Mouse (Mus musculus): ENCODE measurements at regions not wholly inside any gene's neighbourhood (a gene's known extent, or its start where the extent isn't known, plus 50 kb on each side); places are given as distances from the start of the nearest gene placed in this dataset.
A peak's percentile ranks its signal among the peaks of the same experiment; 100 is the strongest.

GRCm38 (mm10) chr4:153063402-153063801 lies 419.2 kb downstream of the Ajap1 start:
- Histone ChIP-seq H3K9ac (no peak overlapping the region), H3K4me1 (replicated peaks; ENCODE audit: control insufficient read depth, insufficient read depth, low read length) (0 out of 2 replicates have a peak, but pooled peaks cover 7% of the 10 kb centered on the region), H3K4me3 (replicated peaks; ENCODE audit: low read length) (no peak overlapping the region), H3K36me3 (replicated peaks; ENCODE audit: control insufficient read depth, insufficient read depth) (no peaks in the 10 kb centered on the region), H3K4me2 (replicated peaks) (no peak overlapping the region), H3K27ac (no peak overlapping the region), H3K27me3 (ENCODE audit: control insufficient read depth, insufficient read depth, low read length) (no peaks in the 10 kb centered on the region), H3K9me3 (ENCODE audit: control insufficient read depth, low read length) (no peaks in the 10 kb centered on the region)
- 54% methylated on average over 9 of the region's 9 CpGs for WGBS
- no peak for ATAC-seq (ENCODE audit: low FRiP score)
- DNase-seq (ENCODE audit: low spot score), result no peak

- 51% methylated on average over 12 of the region's 12 CpGs for WGBS
- H3K9ac ChIP-seq, result no peak overlapping the region
- ATAC-seq (ENCODE audit: low FRiP score), result no peak
These were observed 424.5 kb downstream of the Ajap1 start for GRCm38 (mm10) chr4:153058152-153058551.

GRCm38 (mm10) chr4:153023711-153024110 lies 458.9 kb downstream of the Ajap1 start:
- Histone ChIP-seq H3K4me2 (replicated peaks) (no peak overlapping the region), H3K4me3 (replicated peaks; ENCODE audit: low read length) (no peak overlapping the region), H3K9me3 (ENCODE audit: control insufficient read depth, low read length) (no peaks in the 10 kb centered on the region), H3K27me3 (ENCODE audit: control insufficient read depth, insufficient read depth, low read length) (no peaks in the 10 kb centered on the region), H3K36me3 (replicated peaks; ENCODE audit: control insufficient read depth, insufficient read depth) (no peaks in the 10 kb centered on the region), H3K27ac (no peak overlapping the region), H3K9ac (no peak overlapping the region), H3K4me1 (replicated peaks; ENCODE audit: control insufficient read depth, insufficient read depth, low read length) (no peaks in the 10 kb centered on the region)
- DNase-seq (ENCODE audit: low spot score) (no peak), ATAC-seq (ENCODE audit: low FRiP score) (no peak)

More at GRCm38 (mm10) chr4:153058152-153058551, 424.5 kb downstream of the Ajap1 start:
- no peaks in the 10 kb centered on the region for H3K9me3 ChIP-seq (ENCODE audit: control insufficient read depth, low read length)
- H3K4me1 ChIP-seq (replicated peaks; ENCODE audit: control insufficient read depth, insufficient read depth, low read length), result no peaks in the 10 kb centered on the region
- H3K27me3 ChIP-seq (ENCODE audit: control insufficient read depth, insufficient read depth, low read length), result no peaks in the 10 kb centered on the region
- H3K4me2 ChIP-seq (replicated peaks), result no peak overlapping the region
- H3K36me3 ChIP-seq (replicated peaks; ENCODE audit: control insufficient read depth, insufficient read depth), result no peaks in the 10 kb centered on the region
- H3K4me3 ChIP-seq (replicated peaks; ENCODE audit: low read length), result no peak overlapping the region
- no peak overlapping the region for H3K27ac ChIP-seq
- peak; percentile 48 for DNase-seq (ENCODE audit: low spot score)

- H3K4me2 ChIP-seq (replicated peaks), result no peak overlapping the region
- no peaks in the 10 kb centered on the region for H3K36me3 ChIP-seq (replicated peaks; ENCODE audit: control insufficient read depth, insufficient read depth)
- H3K4me3 ChIP-seq (replicated peaks; ENCODE audit: low read length), result no peak overlapping the region
- no peak overlapping the region for H3K27ac ChIP-seq
- DNase-seq (ENCODE audit: low spot score), result no peak
- no peak overlapping the region for H3K9ac ChIP-seq
- H3K27me3 ChIP-seq (ENCODE audit: control insufficient read depth, insufficient read depth, low read length), result no peaks in the 10 kb centered on the region
- no peak for ATAC-seq (ENCODE audit: low FRiP score)
- H3K9me3 ChIP-seq (ENCODE audit: control insufficient read depth, low read length), result no peaks in the 10 kb centered on the region
- 0 out of 2 replicates have a peak, but pooled peaks cover 3% of the 10 kb centered on the region for H3K4me1 ChIP-seq (replicated peaks; ENCODE audit: control insufficient read depth, insufficient read depth, low read length)
- 68% methylated on average over 10 of the region's 10 CpGs for WGBS
These were observed 463.4 kb downstream of the Ajap1 start for GRCm38 (mm10) chr4:153019211-153019610.

- peak overlapping the region; percentile 7; the same call in 1 of the 2 replicates for H3K9ac ChIP-seq
These were observed 464.3 kb downstream of the Ajap1 start for GRCm38 (mm10) chr4:153018138-153018921.

GRCm38 (mm10) chr4:153017816-153018137 lies 464.8 kb downstream of the Ajap1 start:
- Histone ChIP-seq H3K27ac (no peak overlapping the region), H3K27me3 (ENCODE audit: control insufficient read depth, insufficient read depth, low read length) (no peaks in the 10 kb centered on the region), H3K4me3 (replicated peaks; ENCODE audit: low read length) (no peak overlapping the region), H3K4me2 (replicated peaks) (0 out of 2 replicates have a peak overlapping the region, but pooled peaks have one; percentile 29), H3K9me3 (ENCODE audit: control insufficient read depth, low read length) (no peaks in the 10 kb centered on the region), H3K36me3 (replicated peaks; ENCODE audit: control insufficient read depth, insufficient read depth) (no peaks in the 10 kb centered on the region), H3K4me1 (replicated peaks; ENCODE audit: control insufficient read depth, insufficient read depth, low read length) (0 out of 2 replicates have a peak, but pooled peaks cover 3% of the 10 kb centered on the region), H3K9ac (no peak overlapping the region)
- 73% methylated on average over 2 of the region's 2 CpGs for WGBS
- DNase-seq (ENCODE audit: low spot score) (no peak), ATAC-seq (ENCODE audit: low FRiP score) (0 out of 2 replicates have a peak, but pooled peaks have one; percentile 14)

More at GRCm38 (mm10) chr4:153018138-153018921, 464.3 kb downstream of the Ajap1 start:
- H3K4me3 ChIP-seq (replicated peaks; ENCODE audit: low read length), result no peak overlapping the region
- no peaks in the 10 kb centered on the region for H3K36me3 ChIP-seq (replicated peaks; ENCODE audit: control insufficient read depth, insufficient read depth)
- ATAC-seq (ENCODE audit: low FRiP score) (no peak), DNase-seq (ENCODE audit: low spot score) (peak; percentile 69)
- peak overlapping the region; percentile 29 for H3K4me2 ChIP-seq (replicated peaks)
- peak overlapping the region; percentile 47 for H3K27ac ChIP-seq
- WGBS, result 38% methylated on average over 28 of the region's 28 CpGs
- no peaks in the 10 kb centered on the region for H3K27me3 ChIP-seq (ENCODE audit: control insufficient read depth, insufficient read depth, low read length)
- 0 out of 2 replicates have a peak, but pooled peaks cover 3% of the 10 kb centered on the region for H3K4me1 ChIP-seq (replicated peaks; ENCODE audit: control insufficient read depth, insufficient read depth, low read length)
- H3K9me3 ChIP-seq (ENCODE audit: control insufficient read depth, low read length), result no peaks in the 10 kb centered on the region

GRCm38 (mm10) chr4:153003338-153003737 lies 479.3 kb downstream of the Ajap1 start:
- Histone ChIP-seq H3K27ac (no peak overlapping the region), H3K4me1 (replicated peaks; ENCODE audit: control insufficient read depth, insufficient read depth, low read length) (peaks cover 8% of the 10 kb centered on the region; the same call in 1 of the 2 replicates), H3K36me3 (replicated peaks; ENCODE audit: control insufficient read depth, insufficient read depth) (no peaks in the 10 kb centered on the region), H3K9me3 (ENCODE audit: control insufficient read depth, low read length) (no peaks in the 10 kb centered on the region), H3K9ac (no peak overlapping the region), H3K4me2 (replicated peaks) (no peak overlapping the region), H3K4me3 (replicated peaks; ENCODE audit: low read length) (no peak overlapping the region), H3K27me3 (ENCODE audit: control insufficient read depth, insufficient read depth, low read length) (no peaks in the 10 kb centered on the region)
- DNase-seq (ENCODE audit: low spot score) (no peak), ATAC-seq (ENCODE audit: low FRiP score) (no peak)
- WGBS, result 81% methylated on average over 3 of the region's 3 CpGs

- H3K36me3 ChIP-seq (replicated peaks; ENCODE audit: control insufficient read depth, insufficient read depth), result no peaks in the 10 kb centered on the region
- no peak overlapping the region for H3K9ac ChIP-seq
- H3K9me3 ChIP-seq (ENCODE audit: control insufficient read depth, low read length), result no peaks in the 10 kb centered on the region
- H3K4me2 ChIP-seq (replicated peaks), result no peak overlapping the region
- H3K27me3 ChIP-seq (ENCODE audit: control insufficient read depth, insufficient read depth, low read length), result no peaks in the 10 kb centered on the region
- no peak for ATAC-seq (ENCODE audit: low FRiP score)
- WGBS, result 75% methylated on average over 4 of the region's 4 CpGs
- peaks cover 8% of the 10 kb centered on the region; the same call in 1 of the 2 replicates for H3K4me1 ChIP-seq (replicated peaks; ENCODE audit: control insufficient read depth, insufficient read depth, low read length)
- no peak overlapping the region for H3K27ac ChIP-seq
- H3K4me3 ChIP-seq (replicated peaks; ENCODE audit: low read length), result no peak overlapping the region
- no peak for DNase-seq (ENCODE audit: low spot score)
These were observed 480.1 kb downstream of the Ajap1 start for GRCm38 (mm10) chr4:153002516-153002915.

- H3K36me3 ChIP-seq (replicated peaks; ENCODE audit: control insufficient read depth, insufficient read depth), result no peaks in the 10 kb centered on the region
- H3K27me3 ChIP-seq (ENCODE audit: control insufficient read depth, insufficient read depth, low read length), result no peaks in the 10 kb centered on the region
- ATAC-seq (ENCODE audit: low FRiP score), result no peak
- no peaks in the 10 kb centered on the region for H3K9me3 ChIP-seq (ENCODE audit: control insufficient read depth, low read length)
- no peak overlapping the region for H3K27ac ChIP-seq
- no peak overlapping the region for H3K9ac ChIP-seq
- no peak overlapping the region for H3K4me2 ChIP-seq (replicated peaks)
- WGBS, result 87% methylated on average over 6 of the region's 6 CpGs
- no peak overlapping the region for H3K4me3 ChIP-seq (replicated peaks; ENCODE audit: low read length)
- no peak for DNase-seq (ENCODE audit: low spot score)
- peaks cover 8% of the 10 kb centered on the region; the same call in 1 of the 2 replicates for H3K4me1 ChIP-seq (replicated peaks; ENCODE audit: control insufficient read depth, insufficient read depth, low read length)
These were observed 480.9 kb downstream of the Ajap1 start for GRCm38 (mm10) chr4:153001761-153002160.

Data from hindbrain, embryonic 14.5 days (tissue).